Mouse (Mus musculus) CH12.LX (cell line): ENCODE data around the gene Tgm2.

ENCODE experiments used
- CHD1 ChIP-seq: IDR thresholded peaks from 2 replicates; pipeline ENCODE4 v1.6.1; 2012; ENCODE audit warnings: low read depth, low read length, improper control_type of control experiment, inconsistent platforms
- CTCF ChIP-seq, 2 experiments: IDR thresholded peaks in 1 of 2; conservative IDR thresholded peaks in 1 of 2; 2 replicates each; pipeline ENCODE4 v1.5.1; 2011 to 2012; ENCODE audit warnings: low read depth in 2 of 2, low read length in 2 of 2, improper control_type of control experiment in 1 of 2, inconsistent platforms in 1 of 2, mild to moderate bottlenecking in 1 of 2, moderate library complexity in 1 of 2
- EP300 ChIP-seq: IDR thresholded peaks from 2 replicates; pipeline ENCODE4 v1.6.1; 2011; ENCODE audit warnings: low read length, improper control_type of control experiment
- MAFK ChIP-seq: IDR thresholded peaks from 2 replicates; pipeline ENCODE4 v1.6.1; 2011; ENCODE audit warnings: low read length, improper control_type of control experiment; ENCODE audit not compliant: insufficient replicate concordance
- MAX ChIP-seq: IDR thresholded peaks from 2 replicates; pipeline ENCODE4 v1.6.1; 2011; ENCODE audit warnings: low read length, improper control_type of control experiment
- POLR2A ChIP-seq: IDR thresholded peaks from 2 replicates; pipeline ENCODE4 v1.6.1; 2011; ENCODE audit warnings: low read depth, mild to moderate bottlenecking, improper control_type of control experiment, low read length
- USF2 ChIP-seq: conservative IDR thresholded peaks from 2 replicates; pipeline ENCODE4 v1.6.1; 2011; ENCODE audit warnings: low read depth, low read length, improper control_type of control experiment
- ZC3H11A ChIP-seq: IDR thresholded peaks from 2 replicates; pipeline ENCODE4 v1.6.1; 2012; ENCODE audit warnings: low read depth, mild to moderate bottlenecking, inconsistent platforms, low read length, improper control_type of control experiment

GRCm38 (mm10) chr2:158101768-158102167, 44.5 kb downstream of the Tgm2 start:
- no peak for TF ChIP-seq CTCF (conservative IDR thresholded peaks at IDR 0.05 in 1 of 2, IDR thresholded peaks at IDR 0.05 in 1 of 2; ENCODE audit: low read depth in 2 of 2, low read length in 2 of 2)
- TF ChIP-seq POLR2A, result no peak
- no peak for TF ChIP-seq USF2
- TF ChIP-seq MAX, result no peak
- TF ChIP-seq CHD1, result no peak
- no peak for TF ChIP-seq EP300
- no peak for TF ChIP-seq ZC3H11A
- TF ChIP-seq MAFK, result no peak
